Mouse (Mus musculus) heart, postnatal 0 days (tissue): ENCODE data around the gene Slc28a1. TPM values are rescaled to one million over a fixed set of nuclear protein-coding genes. Genes with fewer than 3 reads are reported as not detected.

ENCODE experiments used
- ATAC-seq: fragments of 200-750 bp; cut with Nextera tagmentation; 2 replicates; pipeline ENCODE4 v1.8.0; 2017; ENCODE audit warnings: low read depth, moderate number of reproducible peaks, moderate library complexity; ENCODE audit not compliant: insufficient read depth
- DNase-seq: peaks from one replicate; pipeline ENCODE4 v3.0.0-alpha.2; 2016; ENCODE audit warnings: low spot score
- H3K27ac ChIP-seq: fragments of 300-500 bp; sonication (generic); 2 replicates; pipeline ENCODE4 v1.5.1; 2014; ENCODE audit warnings: low read depth, mild to moderate bottlenecking
- H3K27me3 ChIP-seq: fragments of 300-500 bp; sonication (generic); 2 replicates; pipeline ENCODE4 v1.6.1; 2014; ENCODE audit warnings: low read length, mixed read lengths; ENCODE audit not compliant: control insufficient read depth, insufficient read depth
- H3K36me3 ChIP-seq: fragments of 300-500 bp; sonication (generic); replicated peaks from 2 replicates; pipeline ENCODE4 v1.6.1; 2014; ENCODE audit warnings: low read length, mixed read lengths; ENCODE audit not compliant: control insufficient read depth, insufficient read depth
- H3K4me1 ChIP-seq: fragments of 300-500 bp; sonication (generic); 2 replicates; pipeline ENCODE4 v1.6.1; 2014; ENCODE audit warnings: antibody characterized with exemption; ENCODE audit not compliant: control insufficient read depth, insufficient read depth
- H3K4me2 ChIP-seq: fragments of 300-500 bp; sonication (generic); 2 replicates; pipeline ENCODE4 v1.6.1; 2014; ENCODE audit warnings: low read depth, mild to moderate bottlenecking, low read length, moderate library complexity
- H3K4me3 ChIP-seq: fragments of 300-500 bp; sonication (generic); 2 replicates; pipeline ENCODE4 v1.5.1; 2014; ENCODE audit warnings: low read depth, low read length
- H3K9ac ChIP-seq: fragments of 300-500 bp; sonication (generic); replicated peaks from 2 replicates; pipeline ENCODE4 v1.6.1; 2014; ENCODE audit warnings: low read depth, low read length, mixed read lengths
- H3K9me3 ChIP-seq: fragments of 300-500 bp; sonication (generic); replicated peaks from 2 replicates; pipeline ENCODE4 v1.6.1; 2016; ENCODE audit warnings: low read length; ENCODE audit not compliant: control insufficient read depth
- CTCF ChIP-seq: IDR thresholded peaks from 2 replicates; pipeline ENCODE4 v1.5.1; 2016; ENCODE audit warnings: antibody characterized with exemption, control low read depth, low read depth
- EP300 ChIP-seq: IDR thresholded peaks from 2 replicates; pipeline ENCODE4 v1.6.1; 2016; ENCODE audit warnings: antibody characterized with exemption, low read depth
- WGBS: fragments of 180-500 bp; shearing (Covaris S2); extraction: QIAGEN DNeasy Blood & Tissue Kit; methylation state at CpG from one replicate; pipeline ENCODE4 v1.1.7; 2014; 5-methylcytosine and 5-hydroxymethylcytosine counted together
- polyA plus RNA-seq: library from polyadenylated mRNA; unstranded; fragments of >200 nt; fragmentation: Nextera tagmentation; extraction: Ambion mirVana; gene quantifications from 2 replicates; pipeline ENCODE4 v1.2.1, GENCODE M21; 2015
- total RNA-seq: library from RNA; depleted of rRNA; stranded (reverse); fragments of >200 nt; gene quantifications from 2 replicates; pipeline ENCODE4 v1.2.3, GENCODE M21; 2014; ENCODE audit warnings: low replicate concordance

Slc28a1 gene
- total and polyA plus RNA-seq, 2 experiments from 2014 or later: 0.05 TPM; not detected in 1

DNA sequence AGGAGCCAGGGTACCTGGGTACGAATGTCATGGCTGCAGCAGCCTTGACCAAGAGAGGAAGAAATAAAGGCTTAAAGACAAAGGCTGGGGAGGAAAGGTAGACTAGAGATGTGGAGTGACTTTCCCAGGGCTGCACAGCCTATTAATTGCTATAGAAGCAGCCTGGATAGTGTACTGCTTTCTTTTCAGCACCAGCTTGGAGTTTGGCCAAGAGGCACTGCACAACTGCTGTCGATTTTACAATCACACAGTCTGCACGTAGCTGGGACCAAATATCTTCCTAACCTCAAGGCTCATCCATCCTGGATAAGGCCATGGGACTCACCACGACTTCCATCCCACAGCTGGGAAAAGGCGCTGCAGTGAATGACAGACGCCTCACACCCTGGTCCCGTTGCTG, 54.8 kb downstream of the Slc28a1 start:
- Histone ChIP-seq H3K9me3 (peaks cover 8% of the 10 kb centered on the region), H3K36me3 (no peaks in the 10 kb centered on the region)
- TF ChIP-seq EP300 (no peak), CTCF (no peak)

DNA sequence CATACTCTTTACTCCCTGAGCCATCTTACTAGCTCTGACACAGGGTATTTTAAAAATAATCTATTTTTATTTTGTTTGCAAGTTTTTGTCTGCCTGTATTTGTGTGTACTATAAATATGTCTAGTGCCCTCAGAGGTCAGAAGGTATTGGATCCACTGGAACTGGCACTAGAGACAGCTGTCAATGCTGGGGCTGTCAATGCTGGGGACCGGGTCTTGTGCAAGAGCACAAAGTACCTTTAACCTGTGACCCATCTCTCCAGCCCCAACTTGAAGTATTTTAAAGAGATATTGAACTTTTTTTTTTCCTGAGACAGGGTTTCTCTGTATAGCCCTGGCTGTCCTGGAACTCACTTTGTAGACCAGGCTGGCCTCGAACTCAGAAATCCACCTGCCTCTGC, 59.3 kb downstream of the Slc28a1 start:
- Histone ChIP-seq H3K9me3 (peaks cover 8% of the 10 kb centered on the region), H3K4me1 (no peaks in the 10 kb centered on the region), H3K36me3 (no peaks in the 10 kb centered on the region), H3K4me3 (no peak overlapping the region), H3K27me3 (no peaks in the 10 kb centered on the region), H3K27ac (no peak overlapping the region), H3K9ac (no peak overlapping the region), H3K4me2 (no peak overlapping the region)
- DNase-seq (no peak), ATAC-seq (no peak)
- TF ChIP-seq EP300 (no peak), CTCF (no peak)
- 85% methylated on average over 2 of the region's 2 CpGs for WGBS

More for the DNA sequence above, 54.8 kb downstream of the Slc28a1 start:
- 52% methylated on average over 7 of the region's 7 CpGs for WGBS
- Histone ChIP-seq H3K27me3 (no peaks in the 10 kb centered on the region), H3K4me2 (no peak overlapping the region), H3K9ac (no peak overlapping the region), H3K27ac (no peak overlapping the region), H3K4me3 (no peak overlapping the region), H3K4me1 (no peaks in the 10 kb centered on the region)
- ATAC-seq: no peak
- no peak for DNase-seq

DNA sequence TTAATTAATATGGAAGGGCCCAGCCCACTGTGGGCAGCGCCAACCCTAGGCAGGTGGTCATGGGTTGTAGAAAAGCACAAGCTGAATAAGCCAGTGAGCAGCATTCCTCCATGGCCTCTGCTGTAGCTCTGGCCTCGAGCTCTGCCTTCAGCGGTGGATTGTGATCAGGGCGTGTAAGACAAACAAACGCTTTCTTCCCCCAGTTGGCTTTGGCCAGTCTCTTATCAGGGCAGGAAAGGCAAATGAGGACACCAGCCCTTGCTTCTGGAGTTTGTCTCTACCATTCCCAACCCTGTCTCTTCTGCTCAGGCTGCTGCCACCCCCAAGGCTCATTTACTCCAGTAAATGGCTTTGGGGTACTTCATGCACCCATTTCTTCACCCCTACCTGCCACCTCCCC, 60.1 kb downstream of the Slc28a1 start:
- 58% methylated on average over 5 of the region's 5 CpGs for WGBS
- no peak overlapping the region for H3K4me3 ChIP-seq
- H3K9ac ChIP-seq: no peak overlapping the region
- no peak overlapping the region for H3K27ac ChIP-seq
- H3K4me1 ChIP-seq: no peaks in the 10 kb centered on the region
- peaks cover 8% of the 10 kb centered on the region for H3K9me3 ChIP-seq
- H3K4me2 ChIP-seq: no peak overlapping the region
- DNase-seq (no peak), ATAC-seq (no peak)
- TF ChIP-seq EP300 (no peak), CTCF (no peak)
- H3K36me3 ChIP-seq: no peaks in the 10 kb centered on the region
- H3K27me3 ChIP-seq: no peaks in the 10 kb centered on the region

DNA sequence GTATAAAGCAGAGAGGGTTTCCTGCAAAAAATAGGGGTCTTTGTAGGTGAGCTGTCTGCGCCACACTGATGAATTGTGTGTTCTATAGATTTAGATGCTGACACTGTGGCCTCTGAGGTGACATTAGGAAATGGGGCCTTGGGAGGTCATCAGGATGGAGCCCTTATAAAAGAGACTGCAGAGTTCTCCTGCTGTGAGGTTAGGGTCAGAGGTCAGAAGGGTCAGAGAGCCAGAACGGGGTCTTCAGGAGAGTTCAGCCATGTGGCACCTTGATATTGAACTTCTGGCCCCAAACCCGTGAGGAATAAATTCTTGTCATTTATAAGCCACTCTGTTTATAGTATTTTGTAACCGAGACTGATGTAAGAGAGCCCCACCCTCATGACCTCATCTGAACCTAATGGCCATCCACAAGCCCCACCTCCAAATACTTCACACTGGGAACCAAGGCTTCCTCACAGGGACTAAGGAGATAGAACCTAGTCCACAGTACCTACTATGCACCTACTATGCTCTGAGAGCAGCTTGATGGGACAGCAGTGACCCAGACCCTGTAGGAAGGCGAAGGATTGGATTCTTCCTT, 61.7 kb downstream of the Slc28a1 start:
- no peak overlapping the region for H3K4me3 ChIP-seq
- no peaks in the 10 kb centered on the region for H3K27me3 ChIP-seq
- WGBS: 73% methylated on average over 5 of the region's 5 CpGs
- no peak for TF ChIP-seq EP300
- TF ChIP-seq CTCF: no peak
- peaks cover 8% of the 10 kb centered on the region for H3K9me3 ChIP-seq
- H3K4me1 ChIP-seq: no peaks in the 10 kb centered on the region
- DNase-seq (no peak), ATAC-seq (no peak)
- no peaks in the 10 kb centered on the region for H3K36me3 ChIP-seq
- H3K4me2 ChIP-seq: no peak overlapping the region
- no peak overlapping the region for H3K27ac ChIP-seq
- H3K9ac ChIP-seq: no peak overlapping the region

DNA sequence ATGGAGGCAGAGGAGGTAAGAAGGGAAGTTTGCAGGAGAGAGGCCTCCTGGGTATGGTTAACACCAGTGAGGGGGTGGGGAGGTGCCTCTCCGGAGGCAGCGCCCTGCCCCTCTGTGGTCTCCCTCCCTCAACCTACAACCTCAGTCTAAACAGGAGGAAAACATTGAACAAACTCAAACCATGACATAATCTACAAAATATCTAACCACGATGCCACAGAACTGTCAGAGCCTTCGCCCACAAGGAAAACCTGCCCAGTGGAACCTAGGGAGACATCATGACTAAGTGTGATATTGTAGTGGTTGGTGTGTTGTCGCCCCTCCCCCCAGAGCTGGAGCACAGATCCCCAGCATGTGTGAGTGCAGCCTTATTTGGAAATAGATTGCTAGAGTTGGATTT, 64.9 kb downstream of the Slc28a1 start:
- no peak overlapping the region for H3K4me2 ChIP-seq
- no peak for ATAC-seq
- DNase-seq: no peak
- H3K4me3 ChIP-seq: no peak overlapping the region
- no peak overlapping the region for H3K27ac ChIP-seq
- H3K9ac ChIP-seq: no peak overlapping the region
- H3K27me3 ChIP-seq: no peaks in the 10 kb centered on the region
- no peaks in the 10 kb centered on the region for H3K36me3 ChIP-seq
- H3K9me3 ChIP-seq: no peaks in the 10 kb centered on the region
- TF ChIP-seq EP300: no peak
- TF ChIP-seq CTCF: no peak
- WGBS: 63% methylated on average over 5 of the region's 5 CpGs
- H3K4me1 ChIP-seq: no peaks in the 10 kb centered on the region
